ENCODE assay signal across 2 mouse cellular contexts in the genomic region with DNA sequence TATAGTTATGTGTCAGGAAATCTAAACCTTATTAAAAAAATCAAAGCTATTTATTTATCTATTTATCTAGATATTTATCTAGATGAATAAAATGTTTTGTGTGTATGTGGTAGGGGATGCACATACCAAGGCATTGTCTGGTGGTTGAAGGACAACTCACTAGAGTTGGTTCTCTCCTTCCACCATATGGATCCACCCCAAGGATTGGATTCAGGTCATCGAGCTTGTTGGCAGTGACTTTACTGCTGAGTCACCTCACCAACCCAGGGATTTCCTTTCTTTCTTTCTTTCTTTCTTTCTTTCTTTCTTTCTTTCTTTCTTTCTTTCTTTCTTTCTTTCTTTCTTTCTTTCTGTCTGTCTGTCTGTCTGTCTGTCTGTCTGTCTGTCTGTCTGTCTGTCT. TPM values are rescaled to one million over a fixed set of nuclear protein-coding genes. Genes with fewer than 3 reads are reported as not detected.
"Had no signal": no experiment of that assay in that cellular context is flagged by ENCODE, and none has a peak within 500 bp of the region (broad histone marks: within the 10 kb centered on the region; RNA-seq: fewer than 3 reads in every experiment).

No protein-coding gene starts in this region.

RNA-seq across cellular contexts. Expression of a gene that starts 40.3 kb away (rescaled TPM):
- polyA plus RNA-seq: cortical plate, adult 2 months; frontal cortex, adult 2 months had no signal
